Mouse (Mus musculus) liver, adult 2 months (tissue): ENCODE data around the gene Ubqln5. TPM values are rescaled to one million over a fixed set of nuclear protein-coding genes. Genes with fewer than 3 reads are reported as not detected.

ENCODE experiments used
- DNase-seq: peaks from one replicate; pipeline ENCODE4 v3.0.0-alpha.2; 2011; ENCODE audit warnings: low read depth, low spot score; ENCODE audit errors: extremely low read depth
- H3K27ac ChIP-seq: fragments of 200-500 bp; replicated peaks from 2 replicates; pipeline ENCODE4 v1.5.1; 2012; ENCODE audit warnings: low read depth, mild to moderate bottlenecking, control low read depth, inconsistent platforms, low read length; ENCODE audit not compliant: insufficient read depth
- H3K27me3 ChIP-seq: fragments of 200-500 bp; 2 replicates; pipeline ENCODE4 v1.6.1; 2012; ENCODE audit warnings: mild to moderate bottlenecking, moderate library complexity, low read length, inconsistent platforms; ENCODE audit not compliant: control insufficient read depth, insufficient read depth
- H3K36me3 ChIP-seq: fragments of 200-500 bp; 2 replicates; pipeline ENCODE4 v1.6.1; 2012; ENCODE audit warnings: low read length, inconsistent platforms; ENCODE audit not compliant: control insufficient read depth, insufficient read depth
- H3K4me1 ChIP-seq: fragments of 200-500 bp; 2 replicates; pipeline ENCODE4 v1.6.1; 2011; ENCODE audit warnings: low read length; ENCODE audit not compliant: control insufficient read depth, insufficient read depth
- H3K4me3 ChIP-seq: fragments of 200-500 bp; 2 replicates; pipeline ENCODE4 v1.5.1; 2011; ENCODE audit warnings: low read depth, mild to moderate bottlenecking, control low read depth, low read length, moderate library complexity; ENCODE audit not compliant: insufficient read depth
- H3K79me2 ChIP-seq: fragments of 200-500 bp; 2 replicates; pipeline ENCODE4 v1.6.1; 2012; ENCODE audit warnings: inconsistent platforms, mild to moderate bottlenecking, low read length, moderate library complexity; ENCODE audit not compliant: control insufficient read depth, insufficient read depth
- H3K9ac ChIP-seq: fragments of 200-500 bp; 2 replicates; pipeline ENCODE4 v1.6.1; 2012; ENCODE audit warnings: low read depth, mild to moderate bottlenecking, control low read depth, inconsistent platforms, low read length
- CTCF ChIP-seq: fragments of 200-500 bp; IDR thresholded peaks from 2 replicates; pipeline ENCODE4 v1.5.1; 2011; ENCODE audit warnings: low read depth, low read length, control low read depth
- POLR2A ChIP-seq: fragments of 200-500 bp; IDR thresholded peaks from 2 replicates; pipeline ENCODE4 v1.6.1; 2011; ENCODE audit warnings: low read length, control low read depth; ENCODE audit not compliant: insufficient read depth; ENCODE audit errors: extremely low read depth
- WGBS: fragments of 180-500 bp; shearing (Covaris S2); methylation state at CpG from one replicate; pipeline ENCODE4 v1.1.7; 2018; 5-methylcytosine and 5-hydroxymethylcytosine counted together
- polyA plus RNA-seq: library from polyadenylated mRNA; depleted of rRNA; stranded (reverse); fragments of >200 nt; gene quantifications from 2 replicates; pipeline ENCODE4 v1.2.3, GENCODE M21; 2012; rRNA removed
- total RNA-seq: library from RNA; depleted of rRNA; stranded (reverse); fragments of >200 nt; gene quantifications from 2 replicates; pipeline ENCODE4 v1.2.3, GENCODE M21; 2014; rRNA removed

Gene Ubqln5
- total and polyA plus RNA-seq, 2 experiments: not detected

DNA sequence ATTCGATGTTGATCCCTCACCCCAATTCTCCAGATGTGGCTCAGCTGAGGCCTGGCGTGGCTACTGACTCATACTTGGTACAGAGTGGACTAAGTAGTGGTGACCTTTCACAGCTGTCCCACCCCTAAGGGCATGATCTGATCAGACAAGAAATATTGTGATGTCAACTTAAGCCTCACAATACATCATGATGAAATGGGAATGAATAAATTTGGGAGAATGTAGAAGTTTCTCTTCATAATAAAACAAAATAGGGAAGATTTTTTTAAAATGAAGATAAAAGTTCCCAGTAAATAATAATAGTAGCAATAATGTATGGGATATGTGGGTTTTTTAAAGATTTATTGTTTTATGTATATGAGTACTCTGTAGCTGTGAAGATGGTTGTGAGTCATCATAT lies 20.8 kb upstream of the Ubqln5 start, which contains the start of gene Ubqlnl:
Gene Ubqlnl, minus strand, starts transcription at position 101 of the 400 bp plus-strand sequence.
- no peak within 1 kb of the TSS for H3K27ac ChIP-seq
- WGBS: 84% methylated on average over 2 of the region's 2 CpGs
- H3K9ac ChIP-seq: no peak within 1 kb of the TSS
- no peaks in the 10 kb centered on the region for H3K79me2 ChIP-seq
- H3K4me1 ChIP-seq: no peaks in the 10 kb centered on the region
- H3K36me3 ChIP-seq: no peaks in the 10 kb centered on the region
- TF ChIP-seq CTCF (no peak), POLR2A (no peak)
- DNase-seq: no peak
- no peaks in the 10 kb centered on the region; the same call in 1 of the 2 replicates for H3K27me3 ChIP-seq
- no peak within 1 kb of the TSS for H3K4me3 ChIP-seq

DNA sequence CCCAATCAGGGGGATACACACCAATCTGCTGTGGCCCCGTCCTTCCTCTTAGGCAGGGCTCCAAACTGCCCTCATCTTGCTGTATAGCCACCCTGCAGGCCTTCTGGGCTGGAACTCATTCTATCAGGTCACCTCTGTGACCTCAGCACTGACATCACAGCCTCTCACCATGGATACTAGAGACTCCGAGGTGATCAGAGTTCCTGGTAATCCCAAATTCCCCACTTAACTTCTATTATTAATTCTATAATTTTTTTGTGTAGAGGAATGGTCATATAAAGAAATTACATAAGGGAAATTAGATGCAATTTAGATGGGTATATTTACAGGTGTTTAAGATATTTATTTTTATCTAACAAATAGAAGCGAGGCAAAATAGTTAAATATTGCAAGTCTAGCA lies 13.6 kb upstream of the Ubqln5 start, which contains the start of gene Ubqln3:
Gene Ubqln3, minus strand, starts transcription at position 101 of the 400 bp plus-strand sequence.
- WGBS: 63% methylated on average over 3 of the region's 3 CpGs
- no peak for DNase-seq
- H3K27ac ChIP-seq: no peak within 1 kb of the TSS
- no peaks in the 10 kb centered on the region; the same call in 1 of the 2 replicates for H3K27me3 ChIP-seq
- no peak within 1 kb of the TSS for H3K4me3 ChIP-seq
- no peaks in the 10 kb centered on the region for H3K79me2 ChIP-seq
- H3K4me1 ChIP-seq: no peaks in the 10 kb centered on the region
- no peak for TF ChIP-seq POLR2A
- TF ChIP-seq CTCF: no peak
- H3K9ac ChIP-seq: no peak within 1 kb of the TSS
- H3K36me3 ChIP-seq: no peaks in the 10 kb centered on the region

DNA sequence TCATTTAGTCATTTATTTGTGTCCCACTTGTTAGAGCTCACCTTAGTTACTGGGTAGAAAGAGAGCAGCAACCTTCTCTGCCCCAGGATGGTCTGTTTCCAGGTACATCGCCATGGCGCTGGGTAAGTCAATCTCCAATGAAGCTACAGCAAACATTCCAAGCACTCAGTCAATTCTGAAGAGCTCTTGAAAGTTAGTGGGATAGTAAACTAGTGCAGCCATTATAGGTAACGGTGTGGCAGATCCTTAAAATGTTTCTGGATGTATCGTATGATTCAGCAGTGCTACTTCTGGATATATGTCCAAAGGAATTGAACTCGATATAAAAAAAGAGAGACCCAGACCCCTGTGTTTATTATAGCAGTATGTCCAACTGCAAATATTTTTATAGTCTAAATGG lies 7.7 kb upstream of the Ubqln5 start, which contains the start of gene Olfr643:
Gene Olfr643, minus strand, starts transcription at position 101 of the 400 bp plus-strand sequence.
- WGBS: 65% methylated on average over 5 of the region's 5 CpGs
- Histone ChIP-seq H3K79me2 (no peaks in the 10 kb centered on the region), H3K4me1 (no peaks in the 10 kb centered on the region), H3K27me3 (no peaks in the 10 kb centered on the region), H3K4me3 (no peak within 1 kb of the TSS), H3K9ac (no peak within 1 kb of the TSS), H3K36me3 (no peaks in the 10 kb centered on the region), H3K27ac (no peak within 1 kb of the TSS)
- DNase-seq: no peak
- no peak for TF ChIP-seq POLR2A
- no peak for TF ChIP-seq CTCF

DNA sequence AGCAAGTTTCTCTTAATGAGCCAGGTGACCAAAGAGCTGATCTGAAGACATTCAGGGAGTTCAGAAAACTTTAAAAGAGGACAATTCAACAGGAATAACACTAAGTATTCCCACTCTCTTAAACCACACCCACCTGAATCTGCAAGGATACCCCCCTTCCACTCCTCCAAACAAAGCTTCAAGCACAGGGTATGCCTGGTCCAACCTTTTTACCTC lies 25.0 kb downstream of the Ubqln5 start, which contains the start of gene Olfr646:
Gene Olfr646, plus strand, starts transcription at position 117 of the 216 bp plus-strand sequence.
- Histone ChIP-seq H3K36me3 (no peaks in the 10 kb centered on the region), H3K4me1 (no peaks in the 10 kb centered on the region), H3K79me2 (no peaks in the 10 kb centered on the region), H3K27me3 (no peaks in the 10 kb centered on the region), H3K27ac (no peak within 1 kb of the TSS), H3K9ac (no peak within 1 kb of the TSS), H3K4me3 (no peak within 1 kb of the TSS)
- no peak for DNase-seq
- TF ChIP-seq CTCF: no peak
- no peak for TF ChIP-seq POLR2A

DNA sequence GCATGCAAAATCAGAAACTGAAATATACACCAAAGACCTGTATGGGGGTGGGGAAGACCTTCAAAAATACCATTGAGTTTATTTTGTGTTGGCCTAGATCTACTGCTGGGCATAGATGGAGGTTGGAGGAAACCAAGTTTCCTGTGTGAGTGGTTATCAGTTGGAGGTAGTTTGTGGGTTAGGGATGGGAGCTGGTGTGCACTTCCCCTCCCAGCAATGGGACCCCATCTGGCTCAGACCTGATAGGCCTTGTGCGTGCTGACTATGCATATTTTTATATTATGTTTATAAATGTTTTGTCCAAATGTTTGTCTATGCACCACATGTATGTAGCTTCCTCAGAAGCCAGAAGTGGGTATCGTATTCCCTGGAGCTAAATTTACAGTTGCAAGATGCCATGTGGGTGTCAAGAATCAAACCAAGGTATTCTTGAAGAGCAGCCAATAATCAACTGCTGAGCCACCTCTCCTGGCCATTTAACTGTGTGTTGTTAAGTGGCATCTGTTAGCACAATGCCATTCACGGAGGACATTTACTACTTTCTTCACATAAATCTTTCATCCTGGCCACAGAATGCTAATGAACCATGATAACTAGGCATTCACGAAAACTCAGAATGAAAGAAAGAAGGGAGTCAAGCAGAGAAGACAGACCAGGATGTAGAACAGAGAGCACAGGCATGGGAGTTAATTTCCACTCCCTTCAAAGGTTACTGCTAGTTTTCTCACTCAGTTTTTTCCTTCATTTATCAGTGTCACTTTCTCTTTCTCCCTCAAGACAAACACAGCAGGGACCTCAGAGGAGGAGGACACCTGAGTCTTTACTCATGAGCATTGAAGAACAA lies 25.5 kb downstream of the Ubqln5 start:
- no peak overlapping the region for H3K4me3 ChIP-seq
- DNase-seq: no peak
- whole genome bisulfite sequencing: 67% methylated on average over 4 of the region's 4 CpGs
- H3K27me3 ChIP-seq: no peaks in the 10 kb centered on the region
- no peaks in the 10 kb centered on the region for H3K79me2 ChIP-seq
- TF ChIP-seq CTCF: no peak
- TF ChIP-seq POLR2A: no peak
- H3K36me3 ChIP-seq: no peaks in the 10 kb centered on the region
- H3K9ac ChIP-seq: no peak overlapping the region
- no peak overlapping the region for H3K27ac ChIP-seq
- no peaks in the 10 kb centered on the region for H3K4me1 ChIP-seq

DNA sequence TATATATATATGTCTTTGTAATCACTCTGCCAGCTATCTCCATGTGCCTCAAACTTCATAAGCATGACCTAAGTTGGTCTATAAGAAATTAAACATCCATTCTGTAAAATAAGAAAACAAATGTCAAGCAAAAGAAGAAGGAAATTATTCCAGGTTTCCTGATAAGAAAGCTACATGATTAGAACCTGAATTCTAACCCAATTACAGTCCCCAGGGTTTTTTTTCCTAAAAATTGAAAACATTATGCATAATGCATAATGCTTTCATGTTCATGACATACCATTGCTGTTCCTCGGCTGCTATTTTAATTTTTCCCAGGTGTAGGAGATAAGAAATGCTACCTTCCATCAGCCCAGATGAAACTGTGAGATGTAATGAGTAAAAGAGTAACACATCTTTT lies 44.3 kb downstream of the Ubqln5 start, which contains the start of gene Olfr645:
Gene Olfr645, minus strand, starts transcription at position 101 of the 400 bp plus-strand sequence.
- H3K36me3 ChIP-seq: no peaks in the 10 kb centered on the region
- H3K79me2 ChIP-seq: no peaks in the 10 kb centered on the region
- WGBS: 73% methylated on average over 1 of the region's 1 CpGs
- H3K9ac ChIP-seq: no peak within 1 kb of the TSS
- H3K27ac ChIP-seq: no peak within 1 kb of the TSS
- no peaks in the 10 kb centered on the region for H3K27me3 ChIP-seq
- TF ChIP-seq POLR2A (no peak), CTCF (no peak)
- DNase-seq: no peak
- H3K4me3 ChIP-seq: no peak within 1 kb of the TSS
- no peaks in the 10 kb centered on the region for H3K4me1 ChIP-seq

Other genes with a start within 250 kb of the Ubqln5 start
- not detected in 2 replicates for gene Olfr66, start 243.6 kb downstream of the Ubqln5 start, total RNA-seq
- gene Olfr66, start 243.6 kb downstream of the Ubqln5 start, polyA plus RNA-seq: not detected in 2 replicates
- gene Olfr64, start 235.3 kb downstream of the Ubqln5 start, total RNA-seq: not detected in 2 replicates
- gene Olfr64, start 235.3 kb downstream of the Ubqln5 start, polyA plus RNA-seq: not detected in 2 replicates
- gene Olfr65, start 226.3 kb downstream of the Ubqln5 start, total RNA-seq: not detected in 2 replicates
- gene Olfr65, start 226.3 kb downstream of the Ubqln5 start, polyA plus RNA-seq: not detected in 2 replicates
- not detected in 2 replicates for gene Olfr631, start 201.0 kb downstream of the Ubqln5 start, total RNA-seq
- not detected in 2 replicates for gene Olfr631, start 201.0 kb downstream of the Ubqln5 start, polyA plus RNA-seq
- gene Olfr632, start 195.5 kb downstream of the Ubqln5 start, total RNA-seq: not detected in 2 replicates
- gene Olfr632, start 195.5 kb downstream of the Ubqln5 start, polyA plus RNA-seq: not detected in 2 replicates
- gene Olfr633, start 185.4 kb downstream of the Ubqln5 start, total RNA-seq: not detected in 2 replicates
- gene Olfr633, start 185.4 kb downstream of the Ubqln5 start, polyA plus RNA-seq: not detected in 2 replicates
- not detected in 2 replicates for gene Olfr635, start 158.7 kb downstream of the Ubqln5 start, total RNA-seq
- gene Olfr635, start 158.7 kb downstream of the Ubqln5 start, polyA plus RNA-seq: not detected in 2 replicates
- gene Olfr638, start 131.1 kb downstream of the Ubqln5 start, total RNA-seq: not detected in 2 replicates
- gene Olfr638, start 131.1 kb downstream of the Ubqln5 start, polyA plus RNA-seq: not detected in 2 replicates
- under 0.01 TPM in 2 replicates for gene Olfr639, start 112.5 kb downstream of the Ubqln5 start, total RNA-seq
- not detected in 2 replicates for gene Olfr639, start 112.5 kb downstream of the Ubqln5 start, polyA plus RNA-seq
- gene Olfr640, start 104.3 kb downstream of the Ubqln5 start, total RNA-seq: not detected in 2 replicates
- not detected in 2 replicates for gene Olfr640, start 104.3 kb downstream of the Ubqln5 start, polyA plus RNA-seq
- not detected in 2 replicates for gene Olfr641, start 94.4 kb downstream of the Ubqln5 start, total RNA-seq
- gene Olfr641, start 94.4 kb downstream of the Ubqln5 start, polyA plus RNA-seq: not detected in 2 replicates
- not detected in 2 replicates for gene Olfr642, start 77.2 kb downstream of the Ubqln5 start, total RNA-seq
- not detected in 2 replicates for gene Olfr642, start 77.2 kb downstream of the Ubqln5 start, polyA plus RNA-seq
- gene 4930516K23Rik, start 68.4 kb downstream of the Ubqln5 start, total RNA-seq: not detected in 2 replicates
- not detected in 2 replicates for gene 4930516K23Rik, start 68.4 kb downstream of the Ubqln5 start, polyA plus RNA-seq
- not detected in 2 replicates for gene Olfr644, start 58.0 kb downstream of the Ubqln5 start, total RNA-seq
- not detected in 2 replicates for gene Olfr644, start 58.0 kb downstream of the Ubqln5 start, polyA plus RNA-seq
- gene Olfr645, start 44.4 kb downstream of the Ubqln5 start, total RNA-seq: not detected in 2 replicates
- not detected in 2 replicates for gene Olfr645, start 44.4 kb downstream of the Ubqln5 start, polyA plus RNA-seq
- gene Olfr646, start 25.0 kb downstream of the Ubqln5 start, total RNA-seq: not detected in 2 replicates
- gene Olfr646, start 25.0 kb downstream of the Ubqln5 start, polyA plus RNA-seq: not detected in 2 replicates
- gene Olfr643, start 7.6 kb upstream of the Ubqln5 start, total RNA-seq: not detected in 2 replicates
- gene Olfr643, start 7.6 kb upstream of the Ubqln5 start, polyA plus RNA-seq: not detected in 2 replicates
- gene Ubqln3, start 13.5 kb upstream of the Ubqln5 start, total RNA-seq: not detected in 2 replicates
- not detected in 2 replicates for gene Ubqln3, start 13.5 kb upstream of the Ubqln5 start, polyA plus RNA-seq
- not detected in 2 replicates for gene Ubqlnl, start 20.7 kb upstream of the Ubqln5 start, total RNA-seq
- gene Ubqlnl, start 20.7 kb upstream of the Ubqln5 start, polyA plus RNA-seq: not detected in 2 replicates
- gene Olfm5, start 35.0 kb upstream of the Ubqln5 start, total RNA-seq: not detected in 2 replicates
- not detected in 2 replicates for gene Olfm5, start 35.0 kb upstream of the Ubqln5 start, polyA plus RNA-seq
- gene Olfr648, start 53.6 kb upstream of the Ubqln5 start, total RNA-seq: not detected in 2 replicates
- gene Olfr648, start 53.6 kb upstream of the Ubqln5 start, polyA plus RNA-seq: not detected in 2 replicates
- not detected in 2 replicates for gene Olfr649, start 66.2 kb upstream of the Ubqln5 start, total RNA-seq
- not detected in 2 replicates for gene Olfr649, start 66.2 kb upstream of the Ubqln5 start, polyA plus RNA-seq
- gene Trim6, start 89.0 kb upstream of the Ubqln5 start, total RNA-seq: 0.07 and 0.18 TPM in 2 replicates
- 0.27 and 0.75 TPM in 2 replicates for gene Trim6, start 89.0 kb upstream of the Ubqln5 start, polyA plus RNA-seq
- gene Trim34a, start 114.6 kb upstream of the Ubqln5 start, total RNA-seq: 8.6 and 11.9 TPM in 2 replicates
- 2.0 and 2.2 TPM in 2 replicates for gene Trim34a, start 114.6 kb upstream of the Ubqln5 start, polyA plus RNA-seq
- 1.7 and 2.1 TPM in 2 replicates for gene Trim5, start 158.3 kb upstream of the Ubqln5 start, total RNA-seq
- 0.23 and 0.36 TPM in 2 replicates for gene Trim5, start 158.3 kb upstream of the Ubqln5 start, polyA plus RNA-seq
- gene Trim12a, start 185.6 kb upstream of the Ubqln5 start, total RNA-seq: 11.7 and 15.5 TPM in 2 replicates
- gene Trim12a, start 185.6 kb upstream of the Ubqln5 start, polyA plus RNA-seq: 1.6 and 1.7 TPM in 2 replicates
- 0.09 TPM in 1 of 2 replicates, not detected in the other for gene Trim34b, start 199.6 kb upstream of the Ubqln5 start, total RNA-seq
- 0.76 and 1.3 TPM in 2 replicates for gene Trim34b, start 199.6 kb upstream of the Ubqln5 start, polyA plus RNA-seq
- gene Trim12c, start 223.5 kb upstream of the Ubqln5 start, total RNA-seq: 6.7 and 12.4 TPM in 2 replicates
- gene Trim12c, start 223.5 kb upstream of the Ubqln5 start, polyA plus RNA-seq: 2.7 and 2.8 TPM in 2 replicates
- gene Trim30b, start 240.1 kb upstream of the Ubqln5 start, total RNA-seq: 0.47 and 0.74 TPM in 2 replicates
- gene Trim30b, start 240.1 kb upstream of the Ubqln5 start, polyA plus RNA-seq: 0.06 TPM in 1 of 2 replicates, not detected in the other